Mouse (Mus musculus) heart, postnatal 4 days (tissue): Measurements from ENCODE around the gene Acot1. TPM values are rescaled to one million over a fixed set of nuclear protein-coding genes. Genes with fewer than 3 reads are reported as not detected.
"Not testable (repeated sequence)": the region's sequence is repeated elsewhere in the genome, so short reads cannot be mapped to it uniquely, and the experiment has no call there.

Experiments
- DNase-seq: peaks from one replicate; pipeline ENCODE4 v3.0.0; 2021
- total RNA-seq, 2 experiments: library from RNA; stranded (reverse); gene quantifications; 2 replicates each; pipeline ENCODE4 v1.2.3; 2021

Gene Acot1
- total RNA-seq, 2 experiments from 2014 or later, result 161 to 177 TPM

DNA sequence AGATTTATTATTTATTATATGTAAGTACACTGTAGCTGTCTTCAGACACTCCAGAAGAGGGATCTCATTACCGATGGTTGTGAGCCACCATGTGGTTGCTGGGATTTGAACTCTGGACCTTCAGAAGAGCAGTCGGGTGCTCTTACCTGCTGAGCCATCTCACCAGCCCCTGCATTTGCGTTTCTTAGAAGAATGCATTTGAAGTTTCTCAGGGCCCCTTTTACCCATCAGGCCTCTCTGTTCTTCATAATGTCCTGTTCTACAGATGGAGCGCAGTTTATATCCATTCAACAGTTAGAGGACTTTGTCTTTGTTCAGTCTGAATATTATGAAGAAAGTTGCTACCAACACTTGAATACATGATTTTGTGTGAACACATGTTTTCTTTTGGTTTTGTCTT is 13.0 kb downstream of the Acot1 start:
- DNase-seq, result not testable (repeated sequence)

DNA sequence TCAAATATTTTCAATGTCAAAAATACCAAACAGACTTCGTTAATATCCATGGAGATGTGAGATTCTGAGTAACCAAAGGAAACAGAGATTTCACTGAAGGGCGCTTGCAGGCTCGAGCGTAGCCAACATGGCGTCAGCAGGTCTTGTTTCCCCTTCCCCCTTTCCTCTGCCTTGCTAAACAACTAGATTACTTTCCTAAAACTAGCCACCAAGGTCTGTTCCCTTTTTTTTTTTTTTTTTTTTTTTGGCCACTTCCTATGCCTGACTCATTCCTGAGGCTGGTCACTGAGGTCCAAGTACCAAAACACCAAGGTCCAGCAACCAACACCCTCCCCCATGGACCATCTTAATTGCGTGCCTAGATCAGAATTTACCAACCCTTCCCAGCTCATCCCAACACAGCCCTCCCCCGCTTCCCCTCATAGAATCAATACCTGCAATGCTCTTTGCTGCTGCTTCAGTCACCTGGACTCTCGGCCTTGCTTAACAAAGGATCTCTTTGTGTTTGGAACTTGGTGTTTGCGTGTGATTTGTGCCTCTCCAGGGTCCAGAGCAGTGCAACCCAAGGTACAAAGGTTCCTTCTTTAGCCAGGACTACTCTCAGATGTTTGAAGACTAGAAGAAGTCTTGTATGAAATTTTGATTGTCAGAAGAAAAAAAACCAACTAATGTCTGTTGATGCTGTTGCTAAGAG is 13.9 kb downstream of the Acot1 start:
- no peak for DNase-seq

DNA sequence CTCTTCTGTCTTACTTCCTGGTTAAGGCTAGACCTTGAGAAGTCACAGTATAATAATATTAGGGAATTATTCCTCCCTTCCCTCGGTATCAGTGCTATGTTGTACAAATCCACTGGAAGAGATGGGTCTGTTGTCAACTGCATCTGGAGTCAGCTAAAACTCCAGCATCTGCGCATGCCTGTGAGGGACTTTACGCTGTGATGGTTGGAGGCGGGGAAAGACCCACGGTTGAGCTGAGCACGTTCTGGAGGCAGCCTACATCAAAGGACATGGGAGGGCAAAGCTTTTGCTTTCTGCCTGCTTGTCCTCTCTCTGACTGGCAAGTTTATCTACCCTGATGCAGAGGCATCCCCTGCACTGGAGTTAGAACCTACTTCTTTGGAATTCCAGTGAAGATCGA is 16.6 kb downstream of the Acot1 start:
- DNase-seq, result no peak

DNA sequence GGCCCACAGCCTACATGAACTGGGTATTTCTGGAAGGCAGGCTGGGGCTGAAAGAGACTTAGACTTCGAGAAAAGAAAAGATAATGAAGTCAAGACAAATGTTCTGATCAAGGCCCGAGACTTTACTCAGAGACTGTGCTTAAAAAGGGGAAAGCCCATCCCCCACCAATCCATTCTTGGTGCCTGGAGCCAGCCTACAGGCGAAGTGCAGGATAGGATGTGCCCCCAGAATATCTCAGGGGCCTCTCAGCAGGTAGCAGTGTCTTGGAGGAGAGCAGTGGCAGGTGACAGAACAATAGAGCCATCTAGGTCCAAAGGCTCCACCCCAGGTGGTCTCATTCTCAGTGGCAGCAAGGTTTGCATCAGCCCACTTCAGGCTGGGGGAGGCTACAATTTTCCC is 19.0 kb downstream of the Acot1 start:
- DNase-seq, result not testable (repeated sequence)

DNA sequence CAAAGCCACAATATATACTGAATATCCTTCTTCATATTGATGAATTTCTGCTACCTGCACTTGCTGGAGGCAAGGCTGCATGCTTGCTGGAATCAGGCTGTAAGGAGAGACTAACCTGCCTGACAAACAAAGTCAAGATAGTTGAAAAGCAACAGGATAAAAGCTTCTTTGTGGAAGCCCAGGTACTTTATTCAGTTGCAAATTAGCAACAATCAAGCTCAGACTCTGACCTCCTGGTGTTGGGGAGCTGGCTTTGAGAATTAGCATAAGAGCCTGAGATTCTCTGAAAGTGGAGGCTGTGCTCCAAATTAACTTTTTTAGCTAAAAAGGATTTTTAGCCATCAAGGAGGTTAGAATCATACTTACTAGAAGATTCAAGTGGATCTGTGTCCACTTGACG is 19.8 kb downstream of the Acot1 start:
- DNase-seq, result not testable (repeated sequence)

DNA sequence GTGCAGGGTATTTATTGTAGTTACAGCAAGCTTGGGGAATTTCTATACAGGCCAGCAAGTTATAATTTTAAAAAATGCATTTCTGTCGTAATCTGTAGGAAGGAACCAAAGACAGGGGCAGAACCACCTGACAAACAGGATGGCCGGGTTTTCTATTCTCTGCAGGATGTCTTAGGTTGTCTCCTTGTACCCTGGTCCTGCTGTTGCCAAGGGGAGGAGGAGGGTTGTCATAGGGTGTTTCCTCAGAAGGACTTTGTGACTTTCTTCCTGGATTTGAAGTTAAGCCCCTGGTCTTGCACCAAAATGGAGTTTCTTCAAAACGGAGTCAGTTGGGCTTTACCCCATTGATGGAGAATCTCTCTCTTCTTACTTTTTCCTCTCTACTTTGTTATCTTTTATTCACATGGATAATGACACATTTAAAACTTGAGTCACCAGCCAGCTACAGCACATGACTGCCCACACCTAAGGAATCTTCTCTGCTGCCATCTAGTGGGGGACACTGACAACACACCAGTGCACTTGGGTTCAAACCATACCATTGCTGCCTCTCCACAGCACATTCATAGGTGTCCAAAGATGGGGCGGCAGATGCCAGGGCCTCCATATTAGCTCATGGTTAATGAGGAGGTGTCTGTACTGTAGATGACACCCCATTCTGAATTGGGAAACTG is 21.5 kb downstream of the Acot1 start:
- DNase-seq, result peak; percentile 87

DNA sequence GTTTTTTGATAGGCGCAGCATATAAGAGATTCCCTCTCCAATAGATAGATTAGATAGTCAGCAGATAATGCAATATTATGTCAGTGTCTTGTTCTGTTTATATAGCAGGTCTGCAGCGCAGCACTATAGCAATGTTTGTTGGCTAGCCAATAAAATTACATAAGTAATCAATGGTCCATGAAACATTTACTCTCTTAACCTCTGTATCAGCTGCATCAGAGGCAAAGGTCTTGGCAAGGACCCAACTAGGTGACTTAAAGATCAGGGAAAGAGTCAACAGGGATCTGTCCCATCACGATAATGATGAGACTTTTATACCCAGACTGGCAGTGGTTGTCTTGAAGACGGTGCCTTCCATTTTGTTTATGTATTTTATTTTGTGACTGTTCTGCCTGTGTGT is 23.6 kb downstream of the Acot1 start:
- no peak for DNase-seq

DNA sequence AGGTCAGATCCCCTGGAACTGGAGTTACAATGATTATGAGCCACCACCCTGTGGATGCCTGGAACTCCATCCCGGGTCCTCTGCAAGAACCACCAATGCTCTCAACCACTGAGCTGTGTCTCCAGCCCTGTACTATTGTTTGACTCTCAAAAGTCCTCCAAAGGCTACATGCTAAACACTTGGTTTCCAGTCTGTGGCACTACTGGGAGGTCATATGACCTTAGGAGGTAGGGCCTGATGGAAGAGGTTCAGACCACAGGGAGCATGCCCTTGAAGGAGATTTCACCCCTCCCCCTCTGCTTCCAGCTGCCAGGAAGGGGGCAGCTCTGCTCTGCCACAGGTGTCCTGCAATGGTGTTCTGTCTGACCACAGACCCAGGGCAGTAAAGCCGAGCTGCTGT is 24.0 kb downstream of the Acot1 start:
- DNase-seq, result not testable (repeated sequence)

DNA sequence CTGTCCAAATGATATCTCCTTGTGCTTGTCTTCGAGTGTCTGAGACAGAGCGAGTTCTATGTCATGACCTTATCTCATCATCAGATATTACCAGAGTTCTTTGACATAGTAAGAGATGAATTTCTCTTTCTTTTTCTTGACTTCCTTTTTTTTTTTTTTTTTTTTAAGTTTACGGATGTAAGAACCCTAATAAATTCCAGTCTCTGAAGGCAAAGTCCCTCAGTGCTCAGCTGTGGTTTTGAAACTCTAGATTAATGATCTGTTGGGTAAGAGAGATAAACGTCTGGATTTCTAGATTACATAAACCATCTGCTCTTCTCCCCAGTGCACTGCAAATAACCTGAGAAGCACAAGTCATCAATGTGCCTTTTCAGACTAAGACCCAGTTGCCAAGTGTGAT is 24.8 kb downstream of the Acot1 start:
- DNase-seq, result no peak

DNA sequence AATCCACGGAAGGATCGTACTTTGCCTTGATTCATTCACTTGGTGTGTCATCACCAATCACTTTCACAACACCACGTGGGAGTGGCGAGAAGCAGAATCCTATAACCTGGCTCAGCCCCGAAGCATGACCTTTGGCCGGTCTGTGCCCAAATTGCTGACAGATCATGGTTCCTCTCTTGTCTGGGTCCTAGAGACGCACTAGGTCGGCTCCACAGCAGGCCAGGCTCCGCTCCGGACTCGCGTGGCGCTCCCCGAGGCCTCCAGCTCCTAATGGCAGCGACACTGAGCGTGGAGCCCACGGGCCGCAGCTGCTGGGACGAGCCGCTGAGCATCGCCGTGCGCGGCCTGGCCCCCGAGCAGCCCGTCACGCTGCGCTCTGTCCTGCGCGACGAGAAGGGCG is 29.0 kb downstream of the Acot1 start, which contains the start of gene Acot4:
Gene Acot4, plus strand, starts transcription at position 139 of the 400 bp plus-strand sequence.
- DNase-seq, result peak; percentile 16

DNA sequence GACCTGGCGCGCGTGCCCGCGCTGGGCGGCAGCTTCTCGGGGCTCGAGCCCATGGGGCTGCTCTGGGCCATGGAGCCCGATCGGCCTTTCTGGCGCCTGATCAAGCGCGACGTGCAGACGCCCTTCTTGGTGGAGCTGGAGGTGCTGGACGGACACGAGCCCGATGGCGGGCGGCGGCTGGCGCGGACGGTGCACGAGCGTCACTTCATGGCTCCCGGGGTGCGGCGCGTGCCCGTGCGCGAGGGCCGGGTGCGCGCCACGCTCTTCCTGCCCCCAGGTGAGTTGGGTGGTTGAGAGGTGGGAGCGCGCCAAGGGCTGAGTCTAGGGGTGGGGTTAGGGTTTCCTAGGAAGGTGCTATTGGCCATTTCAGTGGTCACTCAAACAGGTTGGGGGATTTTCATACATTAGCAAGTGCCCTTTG is 29.4 kb downstream of the Acot1 start, which contains the start of gene Gm49366:
Gene Gm49366, plus strand, starts transcription at position 245 of the 421 bp plus-strand sequence.
- DNase-seq, result peak; percentile 46

DNA sequence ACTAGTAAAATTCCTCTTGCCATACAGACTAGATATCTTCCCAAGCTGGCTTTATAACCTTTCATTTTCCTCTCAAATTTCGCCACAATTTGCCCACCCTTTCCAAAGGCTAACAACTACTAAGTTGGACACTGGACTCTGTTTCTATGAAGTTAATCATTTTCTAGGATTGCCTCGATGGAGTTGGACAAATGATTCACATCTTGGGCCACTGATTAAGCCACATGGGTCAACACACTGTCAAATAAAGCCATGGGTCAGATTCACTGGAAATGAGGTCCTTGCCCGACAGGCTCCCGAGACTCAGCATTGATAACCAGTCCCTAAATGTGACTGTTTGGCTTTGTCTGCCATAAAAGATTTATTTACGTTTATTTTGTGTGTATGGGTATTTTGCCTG is 33.0 kb downstream of the Acot1 start:
- DNase-seq, result no peak

DNA sequence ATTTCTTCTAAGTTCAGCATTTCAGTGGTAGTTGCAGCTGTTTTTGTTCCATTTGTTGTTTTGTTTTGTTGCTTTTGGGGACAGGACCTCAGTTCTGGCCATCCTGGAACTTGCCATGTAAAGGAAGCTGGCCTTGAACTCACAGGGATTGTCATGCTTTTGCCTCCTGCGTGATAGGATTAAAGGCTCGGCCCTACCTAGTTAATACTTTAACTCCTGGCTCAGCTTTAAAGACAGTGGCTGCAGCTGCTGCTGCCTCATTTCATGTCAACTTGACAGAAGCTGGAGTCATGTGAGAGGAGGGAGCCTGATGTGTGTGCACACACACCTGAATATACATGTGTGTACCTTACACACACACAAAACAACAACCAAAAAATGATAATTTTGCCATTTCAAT is 34.8 kb downstream of the Acot1 start:
- no peak for DNase-seq

DNA sequence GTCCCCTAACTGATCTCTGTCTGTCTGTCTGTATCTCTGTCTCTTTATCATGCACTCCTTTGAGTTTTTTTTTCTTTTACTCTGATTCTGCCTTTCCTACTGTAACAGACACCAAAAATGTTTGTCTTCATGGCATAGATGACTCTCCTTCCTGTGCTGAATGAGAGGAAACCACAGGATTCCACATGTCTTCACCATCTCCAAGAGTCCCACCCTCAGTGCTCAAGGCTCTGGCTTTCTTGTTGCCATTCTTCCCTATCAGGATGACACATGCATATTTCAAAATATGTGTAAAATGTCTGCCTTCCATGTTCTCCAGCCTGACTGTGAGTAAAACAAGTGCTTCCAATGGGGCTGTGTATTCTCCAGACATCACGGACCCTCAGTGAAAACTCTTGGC is 37.6 kb downstream of the Acot1 start:
- no peak for DNase-seq

DNA sequence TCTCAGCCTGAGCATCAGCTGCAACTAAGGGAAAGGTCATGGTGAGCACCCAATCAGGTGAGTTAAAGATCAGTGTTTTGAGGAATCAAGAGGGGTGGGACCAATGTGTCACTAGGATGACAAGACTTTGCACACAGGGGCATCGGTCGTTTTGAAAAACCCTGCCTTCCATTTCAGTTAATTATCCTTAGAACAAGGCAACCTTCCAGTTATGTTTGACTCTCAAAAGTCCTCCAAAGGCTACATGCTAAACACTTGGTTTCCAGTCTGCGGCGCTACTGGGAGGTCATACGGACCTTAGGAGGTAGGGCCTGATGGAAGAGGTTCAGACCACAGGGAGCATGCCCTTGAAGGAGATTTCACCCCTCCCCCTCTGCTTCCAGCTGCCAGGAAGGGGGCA is 41.5 kb downstream of the Acot1 start:
- not testable (repeated sequence) for DNase-seq

DNA sequence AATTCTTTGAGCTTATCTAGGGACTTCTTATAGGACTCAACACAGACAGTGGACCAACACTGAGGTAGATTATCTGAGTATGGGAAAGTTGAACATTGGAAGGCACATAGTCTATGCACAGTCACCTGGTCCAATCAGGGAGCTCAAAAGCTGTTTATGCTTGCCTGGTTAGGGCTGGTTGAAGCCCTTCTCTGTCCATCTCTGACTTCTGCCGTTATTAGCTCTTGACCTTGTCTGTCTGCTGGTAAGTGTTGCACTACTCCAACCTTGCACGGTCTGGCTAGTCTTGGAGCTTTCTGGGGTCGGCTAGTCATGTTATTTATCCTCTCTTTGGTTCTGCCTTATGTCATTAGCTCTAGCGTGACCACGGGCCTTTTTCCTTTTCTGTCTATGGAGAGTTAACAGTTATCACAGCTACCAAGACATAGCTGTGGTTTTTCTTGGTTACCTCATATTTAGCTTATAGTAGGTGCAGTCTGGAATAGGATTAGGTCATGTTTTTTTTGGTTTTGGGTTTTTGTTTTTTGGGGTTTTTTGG is 42.7 kb downstream of the Acot1 start, which contains the start of gene Acot3:
Gene Acot3, plus strand, starts transcription at position 208 of the 538 bp plus-strand sequence.
- no peak for DNase-seq

DNA sequence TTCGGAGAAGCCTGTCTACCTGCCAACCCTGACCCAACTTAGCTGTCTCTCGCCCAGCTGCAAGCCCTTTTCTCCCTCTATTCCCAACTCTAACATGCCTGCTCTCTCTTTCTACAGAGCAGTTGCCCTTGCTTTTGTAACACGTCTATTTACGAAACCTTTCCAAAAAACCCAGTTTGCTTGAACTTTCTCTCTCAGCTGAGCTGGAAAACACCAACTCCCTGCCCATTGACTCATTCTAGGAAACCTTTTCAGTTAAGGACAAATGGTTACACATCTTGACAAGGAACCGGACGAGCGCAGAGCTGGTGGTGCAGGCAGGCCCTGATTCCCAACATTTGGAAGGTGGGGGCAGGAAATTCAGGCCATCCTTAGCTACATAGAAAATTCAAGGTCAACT is 43.3 kb downstream of the Acot1 start:
- DNase-seq, result no peak

DNA sequence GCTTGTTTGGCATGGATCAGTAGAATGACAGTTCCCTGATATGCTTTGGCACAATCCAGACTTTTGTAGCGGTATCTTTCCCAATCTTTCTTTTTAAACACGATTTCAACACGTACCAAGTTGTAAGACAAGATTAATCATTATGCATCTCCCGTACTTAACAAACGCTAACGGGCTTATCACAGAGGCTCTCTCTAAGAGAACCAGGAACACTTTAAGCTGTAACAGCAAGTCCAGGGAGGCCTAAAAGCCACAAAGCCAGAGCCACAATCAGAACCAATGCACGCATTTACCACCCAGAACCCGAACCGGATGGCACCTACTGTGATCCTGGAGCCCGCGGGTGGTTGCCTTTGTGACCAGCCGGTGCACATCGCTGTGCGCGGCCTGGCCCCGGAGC is 43.9 kb downstream of the Acot1 start:
- DNase-seq, result no peak

DNA sequence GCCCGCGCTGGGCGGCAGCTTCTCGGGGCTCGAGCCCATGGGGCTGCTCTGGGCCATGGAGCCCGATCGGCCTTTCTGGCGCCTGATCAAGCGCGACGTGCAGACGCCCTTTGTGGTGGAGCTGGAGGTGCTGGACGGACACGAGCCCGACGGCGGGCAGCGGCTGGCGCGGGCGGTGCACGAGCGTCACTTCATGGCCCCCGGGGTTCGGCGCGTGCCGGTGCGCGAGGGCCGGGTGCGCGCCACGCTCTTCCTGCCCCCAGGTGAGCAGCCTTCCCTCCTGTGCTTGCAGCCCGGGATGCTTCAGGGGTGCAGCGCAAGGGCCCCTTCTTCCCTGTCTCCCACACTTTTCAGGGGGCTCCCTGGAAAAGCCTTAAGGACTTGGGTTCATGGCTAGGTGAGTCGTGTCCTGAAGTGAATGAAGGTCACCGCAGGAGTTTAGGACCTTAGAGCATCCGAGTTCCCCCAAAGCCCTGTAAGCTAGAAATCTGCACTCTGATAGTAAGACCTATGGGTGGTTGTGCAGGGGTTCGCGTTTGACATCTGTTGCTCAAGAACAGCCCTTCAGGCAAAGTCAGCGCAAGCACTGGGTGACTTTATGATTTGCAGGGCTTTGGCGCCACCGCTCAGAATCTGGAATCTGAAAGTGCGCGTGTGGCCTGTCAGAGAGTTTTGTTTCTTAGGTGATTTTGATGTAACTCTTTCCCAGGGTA is 44.5 kb downstream of the Acot1 start:
- DNase-seq, result peak; percentile 40

DNA sequence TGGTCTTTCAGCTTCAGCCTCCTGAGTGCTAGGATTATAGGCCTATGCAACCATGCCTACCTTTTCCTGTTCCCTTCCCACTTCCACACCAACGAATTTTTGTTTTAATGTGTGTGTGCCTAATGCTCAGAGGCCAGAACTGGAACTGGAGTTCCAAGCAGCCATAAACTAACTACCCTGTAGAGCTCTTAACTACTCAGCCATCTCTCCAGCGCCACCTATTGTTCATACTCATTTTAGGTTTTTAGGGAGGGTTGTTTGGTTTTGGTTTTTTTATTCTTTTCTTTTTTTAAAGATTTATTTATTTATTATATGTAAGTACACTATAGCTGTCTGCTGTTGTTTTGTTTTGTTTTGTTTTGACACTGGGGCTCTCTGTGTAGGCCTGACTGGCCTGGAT is 51.7 kb downstream of the Acot1 start:
- DNase-seq, result peak; percentile 21

DNA sequence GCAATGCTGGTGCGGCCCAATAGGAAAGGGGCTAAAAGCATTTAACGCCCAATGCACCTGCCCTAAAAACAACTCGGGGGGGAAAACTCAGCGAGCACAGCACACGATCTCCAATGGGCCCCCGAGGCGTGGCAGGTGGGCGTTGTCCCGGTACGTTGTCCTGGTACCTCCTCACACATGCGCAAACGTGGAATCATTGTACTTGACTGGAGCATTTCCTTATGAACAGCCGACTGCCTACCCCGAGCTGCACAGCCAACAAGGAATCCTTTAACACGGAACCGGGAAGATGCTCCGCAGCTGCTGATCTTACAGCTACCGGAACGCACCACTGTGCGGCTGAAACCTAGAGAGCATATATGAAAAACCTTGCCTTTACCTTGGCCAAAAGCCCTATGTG is 53.0 kb downstream of the Acot1 start:
- no peak for DNase-seq

DNA sequence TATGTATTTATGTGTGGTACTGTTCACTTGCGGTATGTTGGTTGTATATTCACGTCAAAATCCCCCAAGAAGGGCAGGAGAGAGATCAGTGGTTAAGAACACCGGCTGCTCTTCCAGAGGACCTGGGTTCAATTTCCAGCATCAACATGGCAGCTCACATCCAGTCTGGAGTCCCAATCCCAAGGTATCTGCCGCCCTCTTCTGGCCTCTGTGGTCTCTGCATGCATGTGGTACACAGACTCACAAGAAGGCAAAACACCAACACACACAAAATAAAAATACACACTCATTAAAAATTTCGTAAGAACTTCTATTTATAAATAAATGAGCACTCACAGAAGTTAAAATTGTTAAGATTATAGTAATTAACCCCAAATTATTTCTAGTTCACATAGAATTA is 53.9 kb downstream of the Acot1 start:
- peak; percentile 25 for DNase-seq

DNA sequence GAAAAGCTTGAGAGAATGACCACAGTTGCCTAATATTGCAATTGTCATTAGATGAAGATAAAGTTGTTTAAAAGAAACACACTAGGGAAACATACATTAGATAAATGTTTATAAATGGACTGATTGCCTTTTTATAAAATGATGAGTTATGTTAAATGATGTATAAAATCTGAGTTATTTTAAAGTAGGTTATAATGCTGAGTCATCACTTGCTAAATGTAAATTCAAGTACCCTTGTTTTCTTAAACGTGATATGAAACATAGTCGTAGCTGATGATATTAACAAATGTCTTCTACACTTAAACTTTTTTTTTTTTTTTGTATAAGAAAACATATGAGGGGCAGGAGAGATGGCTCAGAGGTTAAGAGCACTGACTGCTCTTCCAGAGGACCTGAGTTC is 54.5 kb downstream of the Acot1 start:
- no peak for DNase-seq
